Mouse (Mus musculus): ENCODE measurements at regions not wholly inside any gene's neighbourhood (a gene's known extent, or its start where the extent isn't known, plus 50 kb on each side); places are given as distances from the start of the nearest gene placed in this dataset.
A peak's percentile ranks its signal among the peaks of the same experiment; 100 is the strongest.
"Not testable (repeated sequence)": the region's sequence is repeated elsewhere in the genome, so short reads cannot be mapped to it uniquely, and the experiment has no call there.

- no peak for DNase-seq
Observed at GRCm38 (mm10) chr14:116586742-116587141, 338.4 kb upstream of the Gpc6 start.

GRCm38 (mm10) chr14:116589529-116589928 lies 335.6 kb upstream of the Gpc6 start:
- DNase-seq = no peak

GRCm38 (mm10) chr14:116590111-116590510 lies 335.0 kb upstream of the Gpc6 start:
- DNase-seq = no peak

- no peak for DNase-seq
Observed at GRCm38 (mm10) chr14:116608130-116608529, 317.0 kb upstream of the Gpc6 start.

GRCm38 (mm10) chr14:116611210-116611609 lies 313.9 kb upstream of the Gpc6 start:
- no peak for DNase-seq

- DNase-seq = no peak
Observed at GRCm38 (mm10) chr14:116632181-116632580, 292.9 kb upstream of the Gpc6 start.

- DNase-seq = peak in 1 of 2 experiments; percentile 4
Observed at GRCm38 (mm10) chr14:116642091-116642490, 283.0 kb upstream of the Gpc6 start.

- no peak for DNase-seq
Observed at GRCm38 (mm10) chr14:116651897-116652296, 273.2 kb upstream of the Gpc6 start.

- no peak for DNase-seq
Observed at GRCm38 (mm10) chr14:116683909-116684308, 241.2 kb upstream of the Gpc6 start.

- no peak for DNase-seq
Observed at GRCm38 (mm10) chr14:116697675-116698074, 227.4 kb upstream of the Gpc6 start.

GRCm38 (mm10) chr14:116698437-116698836 lies 226.7 kb upstream of the Gpc6 start:
- no peak for DNase-seq

- DNase-seq = not testable (repeated sequence)
Observed at GRCm38 (mm10) chr14:116734596-116734995, 190.5 kb upstream of the Gpc6 start.

- no peak for DNase-seq
Observed at GRCm38 (mm10) chr14:116754438-116755157, 170.5 kb upstream of the Gpc6 start.

- no peak for DNase-seq
Observed at GRCm38 (mm10) chr14:116761429-116761828, 163.7 kb upstream of the Gpc6 start.

- DNase-seq = no peak
Observed at GRCm38 (mm10) chr14:116771120-116771519, 154.0 kb upstream of the Gpc6 start.

- no peak for DNase-seq
Observed at GRCm38 (mm10) chr14:116771671-116772070, 153.4 kb upstream of the Gpc6 start.

GRCm38 (mm10) chr14:116779661-116780060 lies 145.5 kb upstream of the Gpc6 start:
- DNase-seq = no peak

GRCm38 (mm10) chr14:116783840-116784239 lies 141.3 kb upstream of the Gpc6 start:
- no peak for DNase-seq

GRCm38 (mm10) chr14:116806504-116806903 lies 118.6 kb upstream of the Gpc6 start:
- no peak for DNase-seq

- DNase-seq = no peak
Observed at GRCm38 (mm10) chr14:116808581-116808980, 116.5 kb upstream of the Gpc6 start.

- DNase-seq = no peak
Observed at GRCm38 (mm10) chr14:116810661-116811345, 114.3 kb upstream of the Gpc6 start.

- DNase-seq = no peak
Observed at GRCm38 (mm10) chr14:116837235-116837634, 87.9 kb upstream of the Gpc6 start.

- no peak for DNase-seq
Observed at GRCm38 (mm10) chr14:116869437-116869836, 55.7 kb upstream of the Gpc6 start.

GRCm38 (mm10) chr14:116869996-116870395 lies 55.1 kb upstream of the Gpc6 start:
- no peak for DNase-seq

All from kidney, postnatal 36 days (tissue).